Mouse (Mus musculus): Measurements from ENCODE around the gene Cnot1. TPM values are rescaled to one million over a fixed set of nuclear protein-coding genes. Genes with fewer than 3 reads are reported as not detected.

Cnot1 gene
- polyA plus RNA-seq, 1 experiment = 32.1 TPM

GRCm38 (mm10) chr8:95700282-95700681, 107.0 kb downstream of the Cnot1 start:
- Histone ChIP-seq H3K4me3 (ENCODE audit: insufficient read depth, low read depth, low read length) (no peak overlapping the region), H3K27ac (replicated peaks; ENCODE audit: low read depth, low read length) (no peak overlapping the region), H3K4me1 (ENCODE audit: control insufficient read depth, insufficient read depth, insufficient read length, low read length) (no peaks in the 10 kb centered on the region)

DNA sequence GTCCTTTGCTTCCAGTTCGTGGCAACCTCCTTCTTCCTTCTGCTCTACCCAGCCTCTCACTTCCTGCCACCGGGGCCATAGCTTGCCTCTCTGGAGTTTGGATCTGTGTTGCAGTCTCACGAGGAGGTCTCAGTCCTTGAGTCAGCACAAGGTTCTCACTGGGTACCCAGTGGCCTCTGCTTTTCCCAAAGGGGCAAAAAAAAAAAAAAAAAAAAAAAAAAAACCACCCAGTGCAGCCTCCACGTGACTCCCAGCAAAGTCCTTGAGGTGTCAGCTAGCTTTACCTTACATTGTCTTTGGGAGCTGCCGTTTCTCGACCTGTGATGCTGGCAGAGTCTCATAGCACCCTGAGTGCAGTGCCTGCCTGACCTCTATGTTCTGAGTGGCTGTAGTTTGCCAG, 109.1 kb downstream of the Cnot1 start:
- H3K4me1 ChIP-seq (ENCODE audit: control insufficient read depth, insufficient read depth, insufficient read length, low read length) = no peaks in the 10 kb centered on the region
- H3K27ac ChIP-seq (replicated peaks; ENCODE audit: low read depth, low read length) = no peak overlapping the region
- H3K4me3 ChIP-seq (ENCODE audit: insufficient read depth, low read depth, low read length) = no peak overlapping the region

GRCm38 (mm10) chr8:95697128-95697527, 110.1 kb downstream of the Cnot1 start:
- no peak overlapping the region for H3K4me3 ChIP-seq (ENCODE audit: insufficient read depth, low read depth, low read length)
- H3K27ac ChIP-seq (replicated peaks; ENCODE audit: low read depth, low read length) = no peak overlapping the region
- no peaks in the 10 kb centered on the region for H3K4me1 ChIP-seq (ENCODE audit: control insufficient read depth, insufficient read depth, insufficient read length, low read length)

DNA sequence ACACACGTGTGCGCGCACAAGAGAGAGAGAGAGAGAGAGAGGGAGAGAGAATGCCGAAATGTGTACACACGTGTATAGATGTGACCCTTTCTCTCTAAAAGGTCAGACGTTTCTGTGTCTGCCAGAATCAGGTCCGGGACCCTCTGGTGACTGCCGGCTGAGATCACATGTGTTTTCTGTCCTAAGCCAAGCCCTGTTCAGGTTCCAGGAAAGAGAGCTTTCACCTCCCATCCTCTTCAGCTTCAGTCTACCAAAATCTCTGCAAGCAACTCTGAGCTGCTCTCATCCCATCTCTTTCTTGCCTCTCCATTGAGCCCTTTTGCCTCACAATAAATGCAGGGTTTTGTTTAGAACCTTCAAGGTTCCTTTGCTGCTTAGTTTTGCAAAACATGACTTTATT, 110.6 kb downstream of the Cnot1 start:
- Histone ChIP-seq H3K4me1 (ENCODE audit: control insufficient read depth, insufficient read depth, insufficient read length, low read length) (no peaks in the 10 kb centered on the region), H3K4me3 (ENCODE audit: insufficient read depth, low read depth, low read length) (no peak overlapping the region)

GRCm38 (mm10) chr8:95694631-95695030, 112.6 kb downstream of the Cnot1 start:
- Histone ChIP-seq H3K27ac (replicated peaks; ENCODE audit: low read depth, low read length) (no peak overlapping the region), H3K4me1 (ENCODE audit: control insufficient read depth, insufficient read depth, insufficient read length, low read length) (no peaks in the 10 kb centered on the region), H3K4me3 (ENCODE audit: insufficient read depth, low read depth, low read length) (no peak overlapping the region)

More for the DNA sequence above, 110.6 kb downstream of the Cnot1 start:
- no peak overlapping the region for H3K27ac ChIP-seq (replicated peaks; ENCODE audit: low read depth, low read length)

DNA sequence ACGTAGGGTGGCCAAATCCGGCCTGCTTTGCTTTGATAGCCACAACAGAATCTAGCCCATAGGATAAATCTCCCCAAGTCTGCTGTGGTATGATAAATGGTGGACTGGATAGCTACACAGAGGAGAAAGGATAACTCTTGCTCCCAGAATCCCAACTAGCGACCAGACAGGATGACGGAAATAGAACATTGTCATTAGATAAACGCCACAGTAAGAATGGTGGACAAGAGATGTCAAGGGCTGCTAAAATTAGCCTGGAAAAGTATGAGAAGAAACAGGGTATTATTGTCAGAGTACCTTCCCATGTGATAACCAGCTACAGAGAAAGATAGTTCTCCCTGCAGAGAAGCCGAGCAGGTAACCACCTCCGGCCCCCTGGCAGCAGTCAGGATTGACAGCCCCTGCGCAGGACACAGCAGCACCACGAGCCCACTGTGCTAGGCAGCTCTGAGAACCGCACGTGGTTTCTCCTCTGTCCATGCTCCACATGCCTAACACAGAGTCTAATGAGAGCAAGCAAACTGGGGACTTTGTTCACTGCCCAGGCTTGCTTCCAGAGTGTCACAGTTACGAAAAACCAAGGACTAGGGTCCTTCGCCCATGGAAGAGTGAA, 116.2 kb downstream of the Cnot1 start:
- Histone ChIP-seq H3K4me1 (ENCODE audit: control insufficient read depth, insufficient read depth, insufficient read length, low read length) (no peaks in the 10 kb centered on the region), H3K4me3 (ENCODE audit: insufficient read depth, low read depth, low read length) (no peak overlapping the region), H3K27ac (replicated peaks; ENCODE audit: low read depth, low read length) (no peak overlapping the region)

DNA sequence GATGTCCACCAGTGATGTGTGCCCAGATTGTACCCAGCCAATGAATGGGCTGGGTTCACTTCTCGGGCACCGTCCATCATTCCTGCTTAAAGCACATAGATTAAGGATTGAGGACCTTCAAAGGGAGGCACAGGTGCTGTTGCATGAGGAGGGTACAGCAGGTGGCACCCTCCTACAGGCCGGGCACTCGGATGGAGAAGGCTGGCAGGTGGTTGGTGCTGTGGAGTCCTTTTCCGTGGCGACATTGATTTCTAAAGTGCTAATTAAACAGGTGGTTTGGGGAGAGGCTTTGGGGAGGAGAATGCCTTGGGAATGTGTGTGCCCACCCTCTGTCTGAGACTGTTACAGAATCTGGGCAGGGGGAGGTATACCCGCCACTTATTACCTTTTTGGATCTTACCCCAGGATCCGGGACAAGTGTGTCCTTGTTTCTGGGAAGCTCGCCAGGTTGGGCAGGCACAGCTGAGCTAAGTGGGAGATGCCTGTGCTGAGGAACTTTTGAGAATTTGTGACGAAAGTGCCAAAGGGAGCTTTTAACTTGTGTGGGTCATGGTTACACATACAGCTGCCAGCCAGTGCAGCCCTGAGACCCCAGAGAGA, 119.1 kb downstream of the Cnot1 start:
- Histone ChIP-seq H3K4me1 (ENCODE audit: control insufficient read depth, insufficient read depth, insufficient read length, low read length) (no peaks in the 10 kb centered on the region), H3K27ac (replicated peaks; ENCODE audit: low read depth, low read length) (no peak overlapping the region), H3K4me3 (ENCODE audit: insufficient read depth, low read depth, low read length) (no peak overlapping the region)

DNA sequence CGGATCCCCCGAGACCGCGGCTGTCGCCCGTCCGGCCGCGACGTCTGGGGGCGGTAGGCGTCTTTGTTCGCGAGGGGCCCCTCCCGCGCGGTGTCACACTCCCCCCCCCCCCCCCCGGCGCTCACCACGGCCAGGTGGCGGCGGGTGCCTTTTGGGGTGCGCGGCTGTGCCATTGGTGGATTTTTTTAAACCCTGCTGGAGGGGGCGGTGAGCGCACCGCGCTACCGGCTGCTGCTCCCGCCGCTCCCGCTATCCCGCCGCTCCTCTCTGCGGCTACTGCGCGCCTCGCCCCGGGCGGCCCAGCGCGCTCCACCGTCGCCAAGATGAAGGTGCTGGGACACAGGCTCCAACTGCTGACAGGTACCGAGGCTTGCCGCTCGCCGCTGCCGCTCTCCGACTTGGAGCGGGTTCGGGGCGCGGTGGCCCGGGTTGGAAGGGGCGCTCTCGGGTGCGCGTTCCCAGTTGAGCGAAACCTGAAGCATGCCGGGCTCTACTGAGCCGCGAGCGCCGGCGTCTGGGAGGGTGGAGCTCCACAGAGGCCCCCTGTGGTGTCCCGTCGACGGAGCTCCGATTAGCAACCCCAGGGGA, 129.1 kb downstream of the Cnot1 start:
- no peaks in the 10 kb centered on the region for H3K4me1 ChIP-seq (ENCODE audit: control insufficient read depth, insufficient read depth, insufficient read length, low read length)
- H3K4me3 ChIP-seq (ENCODE audit: insufficient read depth, low read depth, low read length) = peak overlapping the region; percentile 40
- no peak overlapping the region for H3K27ac ChIP-seq (replicated peaks; ENCODE audit: low read depth, low read length)

- no peak overlapping the region for H3K27ac ChIP-seq (replicated peaks; ENCODE audit: low read depth, low read length)
- no peaks in the 10 kb centered on the region for H3K4me1 ChIP-seq (ENCODE audit: control insufficient read depth, insufficient read depth, insufficient read length, low read length)
- H3K4me3 ChIP-seq (ENCODE audit: insufficient read depth, low read depth, low read length) = peak overlapping the region; percentile 40; the same call in 1 of the 2 replicates
Observed at GRCm38 (mm10) chr8:95677591-95678023, 129.7 kb downstream of the Cnot1 start.

- Histone ChIP-seq H3K27ac (replicated peaks; ENCODE audit: low read depth, low read length) (no peak within 1 kb of the TSS), H3K4me3 (ENCODE audit: insufficient read depth, low read depth, low read length) (peak within 1 kb of the TSS; percentile 40; the same call in 1 of the 2 replicates), H3K4me1 (ENCODE audit: control insufficient read depth, insufficient read depth, insufficient read length, low read length) (no peaks in the 10 kb centered on the region)
Observed at GRCm38 (mm10) chr8:95676631-95677030, 130.6 kb downstream of the Cnot1 start, which contains the start of gene Ndrg4. Ndrg4 (plus strand) TSS chr8:95676980.

DNA sequence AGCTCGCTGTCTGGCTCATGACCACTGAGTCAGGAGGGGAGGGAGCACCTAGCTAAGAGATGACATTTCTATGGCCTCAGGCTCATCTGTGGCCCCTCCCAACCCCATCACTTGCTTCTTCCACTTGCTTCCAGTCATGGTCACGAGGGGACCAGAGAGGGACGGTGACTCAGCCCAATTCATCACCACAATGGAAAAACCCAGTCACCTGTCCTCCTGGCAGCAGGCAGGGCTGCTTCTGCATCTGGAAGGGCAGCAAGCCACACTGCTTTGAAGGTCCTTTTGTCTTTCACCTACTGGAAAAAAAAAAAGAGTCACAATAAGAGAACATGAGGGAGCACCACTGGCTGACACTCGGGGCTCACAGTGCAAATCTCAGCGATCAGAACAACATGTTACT, 134.5 kb downstream of the Cnot1 start:
- H3K4me3 ChIP-seq (ENCODE audit: insufficient read depth, low read depth, low read length) = no peak overlapping the region
- H3K27ac ChIP-seq (replicated peaks; ENCODE audit: low read depth, low read length) = no peak overlapping the region
- H3K4me1 ChIP-seq (ENCODE audit: control insufficient read depth, insufficient read depth, insufficient read length, low read length) = no peaks in the 10 kb centered on the region

- no peak overlapping the region for H3K4me3 ChIP-seq (ENCODE audit: insufficient read depth, low read depth, low read length)
- H3K27ac ChIP-seq (replicated peaks; ENCODE audit: low read depth, low read length) = no peak overlapping the region
- no peaks in the 10 kb centered on the region for H3K4me1 ChIP-seq (ENCODE audit: control insufficient read depth, insufficient read depth, insufficient read length, low read length)
Observed at GRCm38 (mm10) chr8:95671861-95672260, 135.4 kb downstream of the Cnot1 start.

DNA sequence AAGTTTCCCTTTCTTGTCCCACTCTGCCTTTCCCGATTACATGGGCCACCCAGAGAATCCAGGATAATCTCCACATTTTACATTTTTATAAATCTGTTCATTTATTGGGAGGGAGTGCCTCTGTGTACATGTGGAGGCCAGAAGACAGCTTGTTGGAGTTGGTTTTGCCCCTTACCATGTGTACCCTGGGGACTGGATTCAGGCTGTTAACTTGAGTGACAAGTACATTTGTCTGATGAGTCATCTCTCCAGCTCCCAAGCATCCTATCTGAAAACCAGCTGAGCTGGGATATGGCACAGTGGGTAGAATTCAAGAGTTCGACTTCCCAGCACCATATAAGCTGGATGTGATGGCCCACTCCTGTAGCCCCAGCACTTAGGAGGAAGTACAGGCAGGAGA, 137.3 kb downstream of the Cnot1 start:
- Histone ChIP-seq H3K4me3 (ENCODE audit: insufficient read depth, low read depth, low read length) (no peak overlapping the region), H3K27ac (replicated peaks; ENCODE audit: low read depth, low read length) (no peak overlapping the region), H3K4me1 (ENCODE audit: control insufficient read depth, insufficient read depth, insufficient read length, low read length) (no peaks in the 10 kb centered on the region)
